ENCODE assay signal across 17 mouse cellular contexts in genomic region chr16:75855402-75855801, GRCm38 (mm10).
A peak's percentile ranks its signal among the peaks of the same experiment; 100 is the strongest.
DNase-seq lines count a peak whose midpoint lies in the region; ATAC-seq and TF ChIP-seq lines count a peak whose summit lies in the region.
"Had no signal": no experiment of that assay in that cellular context is flagged by ENCODE, and none has a peak within 500 bp of the region (broad histone marks: within the 10 kb centered on the region; RNA-seq: fewer than 3 reads in every experiment).

No protein-coding gene starts in this region.

- peak; percentile 67 for DNase-seq in lung, postnatal 0 days (ENCODE audit: low spot score)
- DNase-seq in lung, postnatal 10 days, result no peak
- DNase-seq in adipocyte (ENCODE audit: low spot score), result no peak
- no peak for DNase-seq in layer of hippocampus, adult 2 months (ENCODE audit: low spot score in 2 of 2)
- no peak for DNase-seq in left cerebral cortex, adult 9 months (ENCODE audit: low spot score in 2 of 2)
- DNase-seq: cerebellum, postnatal 14 days; heart, adult 2 months; heart, postnatal 36 days; kidney, postnatal 25 days; right cerebral cortex, postnatal 14 days had no signal

- no peaks in the 10 kb centered on the region for H3K27me3 ChIP-seq in lung, postnatal 0 days (replicated peaks; ENCODE audit: insufficient read depth, low read length)
- no peaks in the 10 kb centered on the region for H3K27me3 ChIP-seq in liver, embryonic 15.5 days
- H3K27me3 ChIP-seq: intestine, embryonic 15.5 days; midbrain, embryonic 13.5 days; stomach, embryonic 15.5 days had no signal

- H3K36me3 ChIP-seq in lung, postnatal 0 days (ENCODE audit: insufficient read depth, low read length), result no peaks in the 10 kb centered on the region
- no peaks in the 10 kb centered on the region for H3K36me3 ChIP-seq in liver, embryonic 15.5 days (replicated peaks)
- H3K36me3 ChIP-seq: forebrain, embryonic 10.5 days; intestine, embryonic 15.5 days; midbrain, embryonic 13.5 days; stomach, embryonic 15.5 days had no signal

- H3K9me3 ChIP-seq in lung, postnatal 0 days (ENCODE audit: low read length), result no peaks in the 10 kb centered on the region
- H3K9me3 ChIP-seq in liver, embryonic 15.5 days (replicated peaks), result no peaks in the 10 kb centered on the region
- H3K9me3 ChIP-seq: forebrain, embryonic 10.5 days; intestine, embryonic 15.5 days; midbrain, embryonic 13.5 days; stomach, embryonic 15.5 days had no signal

- H3K4me2 ChIP-seq in lung, postnatal 0 days (replicated peaks; ENCODE audit: low read depth, low read length), result no peak overlapping the region
- no peak overlapping the region for H3K4me2 ChIP-seq in liver, embryonic 15.5 days
- H3K4me2 ChIP-seq: intestine, embryonic 15.5 days; midbrain, embryonic 13.5 days; stomach, embryonic 15.5 days had no signal

- WGBS in lung, postnatal 0 days, result 53% methylated on average over 7 of the region's 7 CpGs
- 14% methylated on average over 7 of the region's 7 CpGs for WGBS in liver, embryonic 15.5 days (ENCODE audit: insufficient replicate concordance)

- H3K9ac ChIP-seq in lung, postnatal 0 days (replicated peaks; ENCODE audit: low read depth), result no peak overlapping the region
- H3K9ac ChIP-seq in liver, embryonic 15.5 days, result no peak overlapping the region
- H3K9ac ChIP-seq: intestine, embryonic 15.5 days; midbrain, embryonic 13.5 days; stomach, embryonic 15.5 days had no signal

- H3K27ac ChIP-seq in lung, postnatal 0 days (ENCODE audit: low read length), result no peak overlapping the region
- H3K27ac ChIP-seq in liver, embryonic 15.5 days (replicated peaks), result no peak overlapping the region
- no peak overlapping the region for H3K27ac ChIP-seq in layer of hippocampus, adult 2 months
- H3K27ac ChIP-seq: forebrain, embryonic 10.5 days; heart, adult 2 months; intestine, embryonic 15.5 days; midbrain, embryonic 13.5 days; stomach, embryonic 15.5 days had no signal

- peak; percentile 69 for TF ChIP-seq EP300 in lung, postnatal 0 days (IDR thresholded peaks at IDR 0.05)

- no peaks in the 10 kb centered on the region for H3K4me1 ChIP-seq in lung, postnatal 0 days (ENCODE audit: insufficient read depth, low read depth, low read length)
- peaks cover 8% of the 10 kb centered on the region for H3K4me1 ChIP-seq in liver, embryonic 15.5 days (replicated peaks)
- H3K4me1 ChIP-seq: forebrain, embryonic 10.5 days; intestine, embryonic 15.5 days; midbrain, embryonic 13.5 days; stomach, embryonic 15.5 days had no signal

- peak; percentile 53 for ATAC-seq in lung, postnatal 0 days
- peak; percentile 92 for ATAC-seq in activated CD4-positive, CD25-positive, alpha-beta regulatory T cell, adult 4 months
- ATAC-seq in liver, embryonic 15.5 days (ENCODE audit: insufficient read depth), result peak; percentile 66
- peak; percentile 99 for ATAC-seq in neutrophil, adult 5-6 weeks (ENCODE audit: extremely low read depth, insufficient number of reproducible peaks, low FRiP score, poor library complexity, severe bottlenecking)
- ATAC-seq: intestine, embryonic 15.5 days; midbrain, embryonic 13.5 days had no signal

- H3K4me3 ChIP-seq in lung, postnatal 0 days (ENCODE audit: low read depth, low read length), result no peak overlapping the region
- H3K4me3 ChIP-seq in liver, embryonic 15.5 days (replicated peaks), result no peak overlapping the region
- no peak overlapping the region for H3K4me3 ChIP-seq in layer of hippocampus, adult 2 months
- H3K4me3 ChIP-seq: forebrain, embryonic 10.5 days; heart, adult 2 months; intestine, embryonic 15.5 days; midbrain, embryonic 13.5 days; stomach, embryonic 15.5 days had no signal

- no peak for TF ChIP-seq CTCF in lung, postnatal 0 days (IDR thresholded peaks at IDR 0.05)
- TF ChIP-seq CTCF in layer of hippocampus, adult 2 months (conservative IDR thresholded peaks at IDR 0.05), result no peak
